Mouse (Mus musculus) limb, embryonic 10.5 days (tissue): Measurements from ENCODE around the gene Acsbg1. TPM values are rescaled to one million over a fixed set of nuclear protein-coding genes. Genes with fewer than 3 reads are reported as not detected.

Experiments
- microRNA-seq: library from miRNA; unstranded; fragments of <30 nt; microRNA quantifications from one replicate; pipeline ENCODE4, GENCODE M21; 2017
- polyA plus RNA-seq: library from polyadenylated mRNA; unstranded; fragments of >200 nt; fragmentation: Nextera tagmentation; extraction: Ambion mirVana; gene quantifications from 2 replicates; pipeline ENCODE4 v1.2.1, GENCODE M21; 2016

Gene Acsbg1
- polyA plus RNA-seq, 1 experiment from 2014 or later = 0.31 TPM

Small RNAs within 50 kb of the gene (microRNA-seq; reads per million reads assigned to microRNA genes)
- gene Mir5710 = not detected

Other genes with a start within 250 kb of the Acsbg1 start
- gene Dmxl2, start 160.2 kb downstream of the Acsbg1 start, polyA plus RNA-seq = 5.3 TPM in 2 replicates
- gene Sh2d7, start 122.9 kb downstream of the Acsbg1 start, polyA plus RNA-seq = not detected in 2 replicates
- 7.9 and 12.7 TPM in 2 replicates for gene Cib2, start 101.7 kb downstream of the Acsbg1 start, polyA plus RNA-seq
- gene Idh3a, start 75.5 kb downstream of the Acsbg1 start, polyA plus RNA-seq = 124 and 136 TPM in 2 replicates
- gene Dnaja4, start 37.0 kb upstream of the Acsbg1 start, polyA plus RNA-seq = 2.7 and 2.9 TPM in 2 replicates
- gene Wdr61, start 72.6 kb upstream of the Acsbg1 start, polyA plus RNA-seq = 178 and 190 TPM in 2 replicates
- gene Crabp1, start 102.9 kb upstream of the Acsbg1 start, polyA plus RNA-seq = 615 and 856 TPM in 2 replicates
- gene Ireb2, start 201.9 kb upstream of the Acsbg1 start, polyA plus RNA-seq = 40.6 and 46.7 TPM in 2 replicates